Mouse (Mus musculus) embryonic facial prominence, embryonic 12.5 days (tissue): ENCODE measurements around the gene Nop53. TPM values are rescaled to one million over a fixed set of nuclear protein-coding genes. Genes with fewer than 3 reads are reported as not detected.
A peak's percentile ranks its signal among the peaks of the same experiment; 100 is the strongest.

Experiments
- ATAC-seq: fragments of 200-750 bp; cut with Nextera tagmentation; 2 replicates; pipeline ENCODE4 v1.8.0; 2017; ENCODE audit not compliant: insufficient number of reproducible peaks, insufficient read depth, low FRiP score, low TSS enrichment
- H3K27ac ChIP-seq: fragments of 300-500 bp; sonication (generic); 2 replicates; pipeline ENCODE4 v1.5.1; 2016; ENCODE audit warnings: mild to moderate bottlenecking
- H3K27me3 ChIP-seq: fragments of 300-500 bp; sonication (generic); 2 replicates; pipeline ENCODE4 v1.6.1; 2016; ENCODE audit warnings: mild to moderate bottlenecking, moderate library complexity
- H3K36me3 ChIP-seq: fragments of 300-500 bp; sonication (generic); 2 replicates; pipeline ENCODE4 v1.6.1; 2016; ENCODE audit warnings: mild to moderate bottlenecking
- H3K4me1 ChIP-seq: fragments of 300-500 bp; sonication (generic); 2 replicates; pipeline ENCODE4 v1.6.1; 2016
- H3K4me2 ChIP-seq: fragments of 300-500 bp; sonication (generic); replicated peaks from 2 replicates; pipeline ENCODE4 v1.6.1; 2016; ENCODE audit warnings: mild to moderate bottlenecking, moderate library complexity
- H3K4me3 ChIP-seq: fragments of 300-500 bp; sonication (generic); 2 replicates; pipeline ENCODE4 v1.5.1; 2016; ENCODE audit warnings: mild to moderate bottlenecking
- H3K9ac ChIP-seq: fragments of 300-500 bp; sonication (generic); 2 replicates; pipeline ENCODE4 v1.6.1; 2016; ENCODE audit warnings: mild to moderate bottlenecking, moderate library complexity
- H3K9me3 ChIP-seq: fragments of 300-500 bp; sonication (generic); 2 replicates; pipeline ENCODE4 v1.6.1; 2016; ENCODE audit warnings: mild to moderate bottlenecking, moderate library complexity
- WGBS: fragments of 180-500 bp; shearing (Covaris S2); methylation state at CpG from one replicate; pipeline ENCODE4 v1.1.7; 2016; 5-methylcytosine and 5-hydroxymethylcytosine counted together
- polyA plus RNA-seq: library from polyadenylated mRNA; unstranded; fragments of >200 nt; fragmentation: Nextera tagmentation; extraction: Ambion mirVana; gene quantifications from 2 replicates; pipeline ENCODE4 v1.2.1, GENCODE M21; 2016

Gene Nop53
- polyA plus RNA-seq = 184 and 196 TPM in 2 replicates

GRCm38 (mm10) chr7:15945721-15946536 is at the start of gene Nop53:
Gene Nop53 (minus strand): TSS chr7:15946074.
- Histone ChIP-seq H3K4me3 (peak within 1 kb of the TSS; percentile 67), H3K4me1 (peaks cover 20% of the 10 kb centered on the region), H3K27ac (peak within 1 kb of the TSS; percentile 86), H3K9ac (peak within 1 kb of the TSS; percentile 65), H3K4me2 (peak within 1 kb of the TSS; percentile 91), H3K9me3 (no peaks in the 10 kb centered on the region), H3K27me3 (no peaks in the 10 kb centered on the region), H3K36me3 (peaks cover 35% of the 10 kb centered on the region)
- peak; percentile 87 for ATAC-seq
- 1% methylated on average over 59 of the region's 59 CpGs for WGBS

- no peak overlapping the region for H3K4me2 ChIP-seq
- H3K9ac ChIP-seq = no peak overlapping the region
- H3K4me3 ChIP-seq = no peak overlapping the region
- H3K9me3 ChIP-seq = no peaks in the 10 kb centered on the region
- H3K27me3 ChIP-seq = no peaks in the 10 kb centered on the region
- no peak for ATAC-seq
- peaks cover 71% of the 10 kb centered on the region for H3K36me3 ChIP-seq
- WGBS = 95% methylated on average over 4 of the region's 4 CpGs
- H3K4me1 ChIP-seq = no peaks in the 10 kb centered on the region
- H3K27ac ChIP-seq = no peak overlapping the region
Observed at GRCm38 (mm10) chr7:15993789-15994188, 47.9 kb upstream of the Nop53 start.

GRCm38 (mm10) chr7:15993152-15993551 is 47.3 kb upstream of the Nop53 start:
- Histone ChIP-seq H3K27me3 (no peaks in the 10 kb centered on the region), H3K4me3 (no peak overlapping the region), H3K4me2 (no peak overlapping the region), H3K36me3 (peaks cover 77% of the 10 kb centered on the region), H3K4me1 (no peaks in the 10 kb centered on the region), H3K27ac (no peak overlapping the region), H3K9ac (no peak overlapping the region), H3K9me3 (no peaks in the 10 kb centered on the region)
- no peak for ATAC-seq
- WGBS = 77% methylated on average over 3 of the region's 3 CpGs

- ATAC-seq = no peak
Observed at GRCm38 (mm10) chr7:15991764-15992163, 45.9 kb upstream of the Nop53 start.

GRCm38 (mm10) chr7:15987661-15988356 is 41.9 kb upstream of the Nop53 start:
- Histone ChIP-seq H3K4me2 (no peak overlapping the region), H3K36me3 (peaks cover 59% of the 10 kb centered on the region), H3K4me1 (no peaks in the 10 kb centered on the region), H3K27ac (no peak overlapping the region), H3K4me3 (no peak overlapping the region), H3K9ac (no peak overlapping the region), H3K9me3 (0 out of 2 replicates have a peak, but pooled peaks cover 3% of the 10 kb centered on the region), H3K27me3 (no peaks in the 10 kb centered on the region)
- ATAC-seq = 0 out of 2 replicates have a peak, but pooled peaks have one; percentile 14
- WGBS = 96% methylated on average over 16 of the region's 16 CpGs

More at GRCm38 (mm10) chr7:15991764-15992163, 45.9 kb upstream of the Nop53 start:
- H3K27me3 ChIP-seq = no peaks in the 10 kb centered on the region
- no peaks in the 10 kb centered on the region for H3K4me1 ChIP-seq
- no peak overlapping the region for H3K4me2 ChIP-seq
- 95% methylated on average over 3 of the region's 3 CpGs for WGBS
- H3K9me3 ChIP-seq = 0 out of 2 replicates have a peak, but pooled peaks cover 3% of the 10 kb centered on the region
- H3K27ac ChIP-seq = no peak overlapping the region
- H3K4me3 ChIP-seq = no peak overlapping the region
- no peak overlapping the region for H3K9ac ChIP-seq
- peaks cover 77% of the 10 kb centered on the region for H3K36me3 ChIP-seq

GRCm38 (mm10) chr7:15982729-15983407 is 37.0 kb upstream of the Nop53 start:
- Histone ChIP-seq H3K4me2 (no peak overlapping the region), H3K4me3 (no peak overlapping the region), H3K9me3 (0 out of 2 replicates have a peak, but pooled peaks cover 3% of the 10 kb centered on the region), H3K4me1 (no peaks in the 10 kb centered on the region), H3K36me3 (peaks cover 68% of the 10 kb centered on the region), H3K27me3 (no peaks in the 10 kb centered on the region), H3K27ac (no peak overlapping the region), H3K9ac (no peak overlapping the region)
- no peak for ATAC-seq
- 48% methylated on average over 4 of the region's 4 CpGs for WGBS

GRCm38 (mm10) chr7:15981538-15981937 is 35.7 kb upstream of the Nop53 start:
- Histone ChIP-seq H3K27ac (no peak overlapping the region), H3K27me3 (no peaks in the 10 kb centered on the region), H3K4me3 (no peak overlapping the region), H3K4me2 (no peak overlapping the region), H3K9ac (no peak overlapping the region), H3K4me1 (no peaks in the 10 kb centered on the region), H3K9me3 (no peaks in the 10 kb centered on the region), H3K36me3 (peaks cover 68% of the 10 kb centered on the region)
- ATAC-seq = no peak
- 88% methylated on average over 4 of the region's 4 CpGs for WGBS

- no peaks in the 10 kb centered on the region for H3K4me1 ChIP-seq
- no peak overlapping the region for H3K4me3 ChIP-seq
- H3K4me2 ChIP-seq = no peak overlapping the region
- peaks cover 68% of the 10 kb centered on the region for H3K36me3 ChIP-seq
- no peak for ATAC-seq
- H3K27ac ChIP-seq = no peak overlapping the region
- H3K27me3 ChIP-seq = no peaks in the 10 kb centered on the region
- no peaks in the 10 kb centered on the region for H3K9me3 ChIP-seq
- WGBS = 82% methylated on average over 8 of the region's 8 CpGs
- H3K9ac ChIP-seq = no peak overlapping the region
Observed at GRCm38 (mm10) chr7:15980246-15980645, 34.4 kb upstream of the Nop53 start.

- ATAC-seq = no peak
- no peaks in the 10 kb centered on the region for H3K27me3 ChIP-seq
- H3K9ac ChIP-seq = no peak overlapping the region
- no peaks in the 10 kb centered on the region for H3K4me1 ChIP-seq
- 76% methylated on average over 4 of the region's 4 CpGs for WGBS
- no peak overlapping the region for H3K27ac ChIP-seq
- H3K4me3 ChIP-seq = no peak overlapping the region
- H3K36me3 ChIP-seq = peaks cover 89% of the 10 kb centered on the region
- no peaks in the 10 kb centered on the region for H3K9me3 ChIP-seq
- H3K4me2 ChIP-seq = no peak overlapping the region
Observed at GRCm38 (mm10) chr7:15975904-15976303, 30.0 kb upstream of the Nop53 start.

- H3K4me2 ChIP-seq = no peak overlapping the region
- H3K9ac ChIP-seq = no peak overlapping the region
- no peak overlapping the region for H3K4me3 ChIP-seq
- no peaks in the 10 kb centered on the region for H3K27me3 ChIP-seq
- ATAC-seq = no peak
- no peak overlapping the region for H3K27ac ChIP-seq
- 90% methylated on average over 10 of the region's 10 CpGs for WGBS
- H3K4me1 ChIP-seq = no peaks in the 10 kb centered on the region
- H3K36me3 ChIP-seq = peaks cover 87% of the 10 kb centered on the region
- H3K9me3 ChIP-seq = no peaks in the 10 kb centered on the region
Observed at GRCm38 (mm10) chr7:15975451-15975850, 29.6 kb upstream of the Nop53 start.

- H3K36me3 ChIP-seq = peaks cover 86% of the 10 kb centered on the region
- no peak for ATAC-seq
- 60% methylated on average over 5 of the region's 5 CpGs for WGBS
- H3K4me1 ChIP-seq = no peaks in the 10 kb centered on the region
- H3K27me3 ChIP-seq = no peaks in the 10 kb centered on the region
- no peak overlapping the region for H3K4me3 ChIP-seq
- no peak overlapping the region for H3K9ac ChIP-seq
- no peaks in the 10 kb centered on the region for H3K9me3 ChIP-seq
- H3K4me2 ChIP-seq = no peak overlapping the region
- no peak overlapping the region for H3K27ac ChIP-seq
Observed at GRCm38 (mm10) chr7:15974712-15975111, 28.8 kb upstream of the Nop53 start.
